Mouse (Mus musculus) kidney, adult 18-20 months (tissue): ENCODE data around the gene Gm11985.

Source experiments
- DNase-seq: peaks from one replicate; pipeline ENCODE4 v3.0.0; 2021

Gm11985 gene

GRCm38 (mm10) chr11:7199736-7200392, 11.5 kb upstream of the Gm11985 start:
- DNase-seq, result peak; percentile 45

GRCm38 (mm10) chr11:7198481-7199256, 10.3 kb upstream of the Gm11985 start:
- no peak for DNase-seq

- peak; percentile 50 for DNase-seq
Measured at GRCm38 (mm10) chr11:7198006-7198405, 9.6 kb upstream of the Gm11985 start.

DNA sequence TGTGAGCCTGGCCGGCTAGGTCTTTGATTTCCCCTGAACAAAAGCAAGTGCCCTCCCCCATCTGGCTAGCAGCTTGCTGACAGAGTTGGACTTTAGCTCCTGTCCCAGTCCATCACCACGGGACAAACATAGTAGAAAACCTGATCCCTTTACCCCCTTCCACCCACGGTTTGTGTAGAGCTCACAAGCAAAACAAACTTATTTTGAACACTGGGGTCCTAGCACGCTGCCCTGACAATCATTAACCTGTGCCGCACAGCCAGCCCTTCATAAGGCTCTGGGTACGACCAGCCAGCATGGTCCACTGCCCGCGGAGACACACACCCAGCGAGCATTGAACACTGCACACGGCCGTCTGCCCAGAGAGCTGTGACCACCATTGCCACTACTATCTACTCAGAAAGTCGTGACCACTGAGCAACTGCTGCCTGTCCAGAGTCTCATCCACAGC, 9.1 kb upstream of the Gm11985 start, which contains the start of gene Igfbp1:
Igfbp1 (plus strand) TSS at position 292 of the 451 bp plus-strand sequence.
- DNase-seq, result peak; percentile 84

GRCm38 (mm10) chr11:7195312-7195685, 6.9 kb upstream of the Gm11985 start:
- DNase-seq, result no peak

DNA sequence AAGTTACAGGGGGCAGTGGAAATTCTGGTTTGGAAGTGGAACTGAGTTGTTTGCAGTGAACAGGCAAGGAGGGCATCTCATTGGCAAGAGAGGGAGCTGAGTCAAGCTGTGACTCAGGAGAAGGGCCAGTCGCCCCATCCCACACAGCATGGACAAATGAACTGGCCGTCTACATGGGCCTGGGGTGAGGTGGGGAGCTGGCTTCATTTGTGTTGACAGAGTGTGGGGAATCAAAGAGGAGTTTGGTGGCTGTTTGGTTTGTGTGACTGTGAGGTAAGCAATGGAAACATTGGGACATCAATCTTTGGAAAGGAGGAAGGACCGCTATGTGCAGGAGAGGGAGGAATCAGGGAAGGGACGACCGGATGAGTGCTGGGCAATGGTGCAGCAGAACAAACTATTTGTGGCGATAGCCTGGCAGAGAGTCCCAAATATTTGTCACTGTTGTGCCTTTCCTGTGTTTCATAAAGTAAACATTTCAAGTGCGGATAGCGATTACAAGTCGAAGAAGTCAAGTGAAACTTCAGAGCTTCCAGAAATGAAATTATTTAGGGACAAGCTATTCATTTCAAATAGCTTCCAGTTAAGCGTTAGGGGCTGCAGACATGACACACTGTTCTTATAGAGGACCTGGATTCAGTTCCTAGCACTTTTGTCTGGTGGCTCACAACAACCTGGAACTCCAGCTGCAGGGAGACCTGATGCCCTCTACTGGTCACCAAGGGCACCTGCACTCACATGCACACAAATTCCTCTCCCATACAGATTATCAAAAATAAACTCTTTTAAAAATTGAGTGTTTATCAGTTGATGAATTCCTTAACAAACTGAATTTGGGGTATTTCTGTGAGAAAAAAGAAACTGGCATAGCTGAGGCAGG, 6.3 kb upstream of the Gm11985 start:
- DNase-seq, result no peak

DNA sequence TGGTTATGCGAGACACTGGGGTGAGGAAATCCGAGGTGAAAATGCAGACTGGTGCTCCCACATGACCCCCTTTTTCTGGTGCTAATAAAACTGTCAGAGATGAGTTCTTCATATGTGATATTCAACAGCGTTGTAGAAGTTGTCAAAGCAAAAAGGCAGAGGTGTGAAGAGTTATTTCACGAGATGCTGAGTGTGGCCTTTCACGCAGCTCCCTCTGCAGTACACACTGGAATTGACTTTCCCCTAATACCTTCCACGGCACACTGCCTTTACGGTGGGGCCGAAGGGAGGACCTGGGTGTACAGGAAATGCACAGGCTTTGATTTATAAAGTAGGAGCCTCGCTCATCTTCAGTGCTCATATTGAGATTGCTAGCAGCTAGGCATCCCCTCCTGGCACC, 4.8 kb upstream of the Gm11985 start:
- DNase-seq, result no peak

DNA sequence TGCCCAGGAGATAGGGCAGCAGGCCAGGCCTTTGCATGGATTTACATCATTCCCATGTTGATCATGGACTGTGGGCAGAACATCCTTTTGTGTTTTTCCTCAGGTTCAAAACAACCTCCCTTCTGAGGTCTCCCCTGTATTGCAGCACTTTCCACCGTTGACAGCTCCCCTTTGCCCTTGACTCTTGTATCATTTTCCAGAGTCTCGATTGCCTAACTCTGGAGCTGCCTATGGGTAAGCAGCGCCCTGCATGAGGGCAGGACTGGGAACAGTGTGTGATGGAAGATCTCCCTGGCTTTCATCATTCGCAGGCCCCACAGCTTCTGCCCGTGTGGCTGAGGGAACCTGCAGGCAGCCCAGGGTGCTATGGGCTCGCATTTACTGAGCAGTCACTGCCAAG, 4.3 kb upstream of the Gm11985 start:
- no peak for DNase-seq

DNA sequence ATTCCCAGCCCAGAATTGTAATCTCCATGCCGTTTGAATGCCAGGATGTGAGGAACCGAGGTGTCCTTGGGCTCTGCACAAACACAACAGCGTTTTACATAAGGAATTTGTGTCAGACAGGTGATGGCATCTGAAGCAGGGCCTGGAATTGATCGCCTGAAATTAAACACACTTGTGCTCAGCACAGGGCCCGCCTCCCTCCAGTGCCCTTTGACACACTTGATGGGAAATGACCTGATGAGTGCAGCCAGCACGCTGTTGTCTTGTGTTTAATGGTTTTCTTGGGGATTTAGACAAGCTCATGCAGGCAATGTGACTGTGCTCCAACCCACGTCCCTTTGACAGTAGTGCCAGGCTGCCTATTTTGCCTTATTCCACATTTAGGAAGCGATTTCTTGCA, 897 bp downstream of the Gm11985 start:
- DNase-seq, result no peak

GRCm38 (mm10) chr11:7184420-7184819, 3.9 kb downstream of the Gm11985 start:
- DNase-seq, result no peak

- no peak for DNase-seq
Measured at GRCm38 (mm10) chr11:7182409-7183042, 5.8 kb downstream of the Gm11985 start.

GRCm38 (mm10) chr11:7179276-7179675, 9.1 kb downstream of the Gm11985 start:
- no peak for DNase-seq

DNA sequence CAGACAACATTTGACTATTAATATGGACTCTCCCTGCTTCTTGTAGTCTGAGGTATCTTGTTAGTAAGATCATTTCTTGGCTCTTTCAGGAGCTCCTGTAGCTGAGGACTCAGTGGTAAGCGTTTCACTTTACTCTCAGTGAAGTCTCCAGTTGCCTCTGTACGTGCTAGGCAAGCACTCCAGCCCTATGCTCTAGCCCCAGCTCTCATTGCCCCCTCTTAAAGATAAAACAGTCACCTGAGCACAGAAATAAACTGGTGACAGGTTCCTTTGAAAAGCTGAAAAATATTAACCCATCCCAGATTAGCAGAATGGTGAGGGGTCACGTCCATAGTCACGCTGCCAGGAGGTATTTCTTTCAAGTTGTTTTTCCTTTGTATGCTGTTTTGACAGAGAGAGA, 9.6 kb downstream of the Gm11985 start:
- no peak for DNase-seq

DNA sequence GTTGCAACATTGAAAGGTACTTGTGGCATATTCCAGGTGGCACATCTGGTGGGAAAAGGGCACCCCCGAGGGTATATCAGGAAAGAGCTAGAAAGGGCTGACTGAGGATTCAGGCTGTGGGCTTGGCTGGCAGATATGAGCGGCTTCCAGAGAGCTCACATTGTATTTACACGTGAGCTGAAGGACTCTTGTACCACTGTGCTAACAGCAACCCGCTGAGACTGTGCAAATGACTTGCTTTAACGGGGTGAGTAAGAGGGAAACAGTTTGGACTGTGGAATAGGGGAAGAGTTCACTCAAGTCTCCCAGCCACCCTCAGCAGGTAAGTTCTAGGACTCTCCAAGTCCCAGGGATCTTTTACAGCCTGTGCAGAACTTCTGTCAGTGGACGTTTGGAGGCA, 14.7 kb downstream of the Gm11985 start:
- peak; percentile 45 for DNase-seq

DNA sequence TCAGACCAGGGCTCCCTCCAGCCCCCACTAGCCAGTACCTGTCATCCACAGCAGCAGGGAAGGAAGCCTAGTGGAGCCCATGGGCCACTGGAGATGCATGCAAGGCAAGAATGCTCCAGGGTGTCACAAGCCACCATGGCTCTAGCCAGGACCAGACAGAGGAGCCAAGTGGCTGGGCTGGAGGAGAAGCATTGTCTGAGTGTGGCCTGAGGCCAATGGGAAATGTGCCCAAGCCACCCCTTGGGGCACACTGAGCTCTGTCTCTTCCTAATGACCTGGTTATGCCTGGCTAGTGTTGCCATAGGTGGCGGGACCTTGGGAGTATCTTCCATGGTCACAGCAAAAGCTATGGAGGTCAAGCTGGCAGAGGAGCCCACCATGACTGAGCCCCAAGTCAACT, 18.7 kb downstream of the Gm11985 start:
- DNase-seq, result no peak

GRCm38 (mm10) chr11:7164416-7164815, 24.0 kb downstream of the Gm11985 start:
- no peak for DNase-seq

DNA sequence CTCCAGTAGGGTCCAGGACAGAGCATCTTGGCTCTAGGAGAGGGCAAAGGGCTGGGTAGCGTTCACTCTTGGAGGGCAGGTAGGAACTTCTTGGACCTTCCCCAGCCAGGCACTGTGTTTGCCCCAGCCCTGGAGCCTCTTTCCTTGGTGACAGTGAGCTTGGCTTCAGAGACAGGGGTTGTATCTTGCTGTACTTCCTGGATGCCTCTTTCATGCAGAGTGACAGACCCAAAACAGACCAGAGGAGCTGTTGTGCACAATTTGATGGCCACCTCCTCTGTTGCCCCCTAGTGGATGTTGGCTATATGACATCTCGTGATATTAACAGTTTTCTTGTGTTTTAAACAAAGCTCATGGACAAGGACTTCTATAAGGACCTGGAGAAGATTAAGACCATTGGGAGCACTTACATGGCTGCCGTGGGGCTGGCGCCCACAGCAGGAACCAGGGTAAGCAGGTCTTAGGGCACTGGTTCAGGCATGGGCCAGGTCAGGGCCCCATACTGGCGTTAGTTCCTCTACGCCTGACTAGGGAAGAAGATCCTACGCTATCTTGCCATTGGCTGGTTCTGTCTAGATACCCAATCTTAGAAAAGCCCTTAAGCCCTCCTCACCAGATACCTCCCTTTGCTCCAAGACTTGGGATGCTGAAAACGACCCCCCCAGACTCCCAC, 26.7 kb downstream of the Gm11985 start:
- peak; percentile 18 for DNase-seq

DNA sequence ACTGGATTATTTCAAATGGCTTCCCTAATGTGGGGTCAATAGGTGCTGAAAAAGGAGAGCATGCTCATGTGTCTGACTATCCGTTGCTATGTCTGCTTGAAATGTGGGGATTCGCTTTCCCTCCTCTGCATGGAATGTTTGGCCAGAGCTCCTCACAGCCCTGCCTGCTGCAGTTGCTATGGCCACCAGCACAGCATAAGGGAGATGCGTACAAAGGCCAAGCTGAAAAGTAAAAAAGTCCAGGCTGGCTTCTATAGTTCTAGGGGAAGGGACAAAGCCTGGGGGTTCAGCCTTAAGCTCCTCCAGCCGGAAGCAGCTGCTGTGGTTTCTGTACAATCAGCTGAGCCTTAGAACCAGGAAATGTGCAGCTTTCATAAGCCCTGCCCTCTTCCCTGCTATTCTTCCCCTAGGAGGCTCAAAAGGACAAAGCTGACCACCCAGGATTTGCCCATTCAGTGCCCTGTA, 27.7 kb downstream of the Gm11985 start:
- DNase-seq, result no peak

- peak; percentile 22 for DNase-seq
Measured at GRCm38 (mm10) chr11:7160146-7160545, 28.2 kb downstream of the Gm11985 start.

- DNase-seq, result no peak
Measured at GRCm38 (mm10) chr11:7158196-7158595, 30.2 kb downstream of the Gm11985 start.

DNA sequence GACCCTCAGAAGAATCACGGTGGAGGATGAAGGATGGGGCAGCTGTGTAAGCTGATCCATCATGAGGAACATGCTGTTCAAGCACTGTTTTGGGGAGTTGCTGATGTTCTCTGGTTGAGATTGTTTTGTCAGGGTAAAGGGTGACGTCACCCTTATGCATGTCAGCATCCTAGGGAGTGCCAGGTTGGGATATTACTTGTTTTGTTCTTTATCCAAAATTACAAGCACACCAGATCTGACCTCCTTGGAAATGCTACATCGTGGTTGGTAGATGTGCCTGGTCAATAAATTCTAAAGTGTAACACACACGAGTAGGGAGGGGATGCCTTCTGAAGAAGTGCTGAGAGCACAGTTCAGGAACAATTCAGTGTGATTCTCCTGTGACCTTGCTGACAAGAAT, 31.9 kb downstream of the Gm11985 start:
- DNase-seq, result no peak

DNA sequence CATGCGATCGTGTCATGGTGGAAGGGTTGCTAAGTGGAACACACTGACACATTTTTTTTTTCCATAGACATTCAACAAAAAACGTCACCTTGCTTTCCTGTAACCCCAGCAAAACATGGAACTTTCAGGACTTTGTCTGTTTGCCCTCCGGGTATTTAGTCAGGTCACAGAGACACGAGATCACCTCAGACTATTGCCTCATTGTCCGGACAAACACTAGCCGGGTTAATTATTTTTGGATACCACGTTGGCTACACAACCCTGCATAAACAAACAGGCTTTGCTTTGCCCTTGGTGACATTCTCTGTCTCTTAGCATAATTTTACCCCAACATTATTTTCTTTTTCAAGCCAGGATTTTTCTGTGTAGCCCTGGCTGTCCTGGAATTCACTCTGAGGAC, 35.3 kb downstream of the Gm11985 start:
- DNase-seq, result peak; percentile 53
